Mouse (Mus musculus) E14TG2a.4 (cell line): ENCODE results near the gene Atxn2l.

ENCODE experiments used
- CTCF ChIP-seq: conservative IDR thresholded peaks from 2 replicates; pipeline ENCODE4 v1.5.1; 2014; ENCODE audit warnings: low read length
- NANOG ChIP-seq: IDR thresholded peaks from 2 replicates; pipeline ENCODE4 v1.6.1; 2014; ENCODE audit warnings: borderline replicate concordance, low read length, mixed read lengths

DNA sequence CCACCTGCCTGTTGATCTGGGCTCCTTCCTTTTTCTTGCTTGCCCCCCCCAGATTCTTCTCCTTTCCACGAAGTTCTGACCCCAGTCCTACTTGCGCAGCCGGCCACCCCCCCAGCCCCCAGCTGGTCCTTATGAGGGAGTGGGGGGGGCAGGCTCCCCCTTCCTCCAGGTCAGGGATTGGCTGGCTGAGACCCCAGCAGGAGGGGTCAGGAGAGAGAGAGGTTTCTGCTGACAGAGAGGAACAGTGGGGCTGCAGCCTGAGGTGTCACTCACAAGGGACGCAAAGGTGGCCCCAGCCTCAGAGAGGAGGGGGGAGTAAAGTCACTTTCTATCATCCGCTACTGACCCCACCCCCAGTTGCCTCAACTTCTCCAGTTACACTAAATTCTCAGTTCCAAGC is 40.2 kb downstream of the Atxn2l start, which contains the start of gene Atp2a1:
- TF ChIP-seq CTCF (no peak), NANOG (no peak)
